In the genomic region with DNA sequence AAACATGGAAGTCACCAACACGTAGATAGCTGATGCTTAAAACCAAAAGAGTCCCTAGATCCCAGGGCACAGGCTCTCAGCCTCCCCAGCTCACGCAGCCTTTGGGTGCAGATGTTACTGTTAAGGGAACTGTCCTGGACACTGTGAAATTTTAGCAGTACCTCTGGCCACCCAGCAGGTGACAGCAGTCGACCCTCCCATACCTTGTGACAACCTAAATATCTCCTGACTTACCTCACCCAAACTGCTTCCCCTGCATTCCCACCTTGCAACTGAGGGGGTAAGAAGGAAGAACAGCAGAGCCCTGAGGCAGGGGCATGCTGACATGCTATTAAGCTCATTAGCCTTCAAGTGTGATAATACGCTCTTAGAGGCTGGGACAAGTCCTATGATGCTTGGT, we compare ENCODE assay signal across 15 mouse cellular contexts. TPM values are rescaled to one million over a fixed set of nuclear protein-coding genes. Genes with fewer than 3 reads are reported as not detected.
A peak's percentile ranks its signal among the peaks of the same experiment; 100 is the strongest.
DNase-seq lines count a peak whose midpoint lies in the region; ATAC-seq and TF ChIP-seq lines count a peak whose summit lies in the region.
"Had no signal": no experiment of that assay in that cellular context is flagged by ENCODE, and none has a peak within 500 bp of the region (broad histone marks: within the 10 kb centered on the region; RNA-seq: fewer than 3 reads in every experiment).

No protein-coding gene starts in this region.

- H3K9me3 ChIP-seq in forebrain, postnatal 0 days (ENCODE audit: low read length): no peaks in the 10 kb centered on the region
- H3K9me3 ChIP-seq in forebrain, embryonic 11.5 days (ENCODE audit: control insufficient read depth, low read length): no peaks in the 10 kb centered on the region
- no peaks in the 10 kb centered on the region for H3K9me3 ChIP-seq in liver, embryonic 14.5 days (ENCODE audit: control insufficient read depth, low read length)
- H3K9me3 ChIP-seq in liver, embryonic 12.5 days (replicated peaks): no peaks in the 10 kb centered on the region
- H3K9me3 ChIP-seq: heart, embryonic 13.5 days had no signal

- no peak overlapping the region for H3K4me3 ChIP-seq in forebrain, postnatal 0 days (ENCODE audit: low read depth, low read length)
- H3K4me3 ChIP-seq in forebrain, embryonic 11.5 days (ENCODE audit: low read depth, low read length): no peak overlapping the region
- no peak overlapping the region for H3K4me3 ChIP-seq in liver, embryonic 14.5 days (ENCODE audit: insufficient read depth in 1 of 2, low read depth in 2 of 2, low read length in 2 of 2)
- H3K4me3 ChIP-seq in liver, embryonic 12.5 days: no peak overlapping the region
- H3K4me3 ChIP-seq: heart, embryonic 13.5 days had no signal

- peak; percentile 46 for TF ChIP-seq CTCF in forebrain, postnatal 0 days (IDR thresholded peaks at IDR 0.05; ENCODE audit: low read depth)
- peak; percentile 45 for TF ChIP-seq CTCF in liver, embryonic 14.5 days (IDR thresholded peaks at IDR 0.05; ENCODE audit: low read depth)

- peaks cover 5% of the 10 kb centered on the region for H3K4me1 ChIP-seq in forebrain, postnatal 0 days (ENCODE audit: insufficient read depth)
- peaks cover 1% of the 10 kb centered on the region; the same call in 1 of the 2 replicates for H3K4me1 ChIP-seq in forebrain, embryonic 11.5 days (replicated peaks; ENCODE audit: control insufficient read depth, insufficient read depth, low read length)
- H3K4me1 ChIP-seq in liver, embryonic 14.5 days (replicated peaks; ENCODE audit: control insufficient read depth in 2 of 2, insufficient read depth in 2 of 2, low read length in 1 of 2): no peaks in the 10 kb centered on the region
- H3K4me1 ChIP-seq in liver, embryonic 12.5 days: peaks cover 14% of the 10 kb centered on the region

- no peak overlapping the region for H3K9ac ChIP-seq in forebrain, postnatal 0 days
- H3K9ac ChIP-seq in forebrain, embryonic 11.5 days (ENCODE audit: low read length): no peak overlapping the region
- no peak overlapping the region for H3K9ac ChIP-seq in liver, embryonic 14.5 days (replicated peaks)
- H3K9ac ChIP-seq in liver, embryonic 12.5 days: no peak overlapping the region

- 54% methylated on average over 4 of the region's 4 CpGs for WGBS in forebrain, postnatal 0 days
- 58% methylated on average over 4 of the region's 4 CpGs for WGBS in forebrain, embryonic 11.5 days
- 50% methylated on average over 4 of the region's 4 CpGs for WGBS in liver, embryonic 14.5 days (ENCODE audit: insufficient replicate concordance)
- WGBS in liver, embryonic 12.5 days (ENCODE audit: insufficient replicate concordance): 48% methylated on average over 4 of the region's 4 CpGs

- DNase-seq in forebrain, postnatal 0 days: no peak
- no peak for DNase-seq in forebrain, embryonic 11.5 days (ENCODE audit: low spot score)
- DNase-seq in liver, embryonic 14.5 days (ENCODE audit: low read depth in 3 of 3, low spot score in 3 of 3): no peak
- peak; percentile 11 for DNase-seq in 416B (ENCODE audit: low read depth)
- peak; percentile 77 for DNase-seq in ZHBTc4 (ENCODE audit: low read depth, low spot score)
- no peak for DNase-seq in adrenal gland, postnatal 25 days
- DNase-seq in spleen, adult 18-20 months: no peak

- no peak for TF ChIP-seq EP300 in liver, embryonic 14.5 days (IDR thresholded peaks at IDR 0.05; ENCODE audit: low read depth)

- no peaks in the 10 kb centered on the region for H3K36me3 ChIP-seq in forebrain, postnatal 0 days (ENCODE audit: insufficient read depth)
- no peaks in the 10 kb centered on the region for H3K36me3 ChIP-seq in forebrain, embryonic 11.5 days (ENCODE audit: control insufficient read depth, insufficient read depth, low read length)
- no peaks in the 10 kb centered on the region for H3K36me3 ChIP-seq in liver, embryonic 14.5 days (replicated peaks; ENCODE audit: control insufficient read depth, insufficient read depth, low read depth)
- H3K36me3 ChIP-seq in liver, embryonic 12.5 days: no peaks in the 10 kb centered on the region
- H3K36me3 ChIP-seq: heart, embryonic 13.5 days had no signal

- no peak for ATAC-seq in forebrain, postnatal 0 days
- ATAC-seq in forebrain, embryonic 11.5 days (replicated peaks; ENCODE audit: low FRiP score): no peak
- ATAC-seq in liver, embryonic 14.5 days (ENCODE audit: insufficient read depth): no peak
- no peak for ATAC-seq in liver, embryonic 12.5 days
- ATAC-seq: inflammation-experienced regulatory T-cells, adult 6 months had no signal

- no peak overlapping the region for H3K27ac ChIP-seq in forebrain, postnatal 0 days (ENCODE audit: low read depth, low read length)
- no peak overlapping the region for H3K27ac ChIP-seq in forebrain, embryonic 11.5 days (ENCODE audit: low read depth, low read length)
- H3K27ac ChIP-seq in liver, embryonic 14.5 days: no peak overlapping the region
- no peak overlapping the region for H3K27ac ChIP-seq in liver, embryonic 12.5 days
- H3K27ac ChIP-seq: heart, embryonic 13.5 days had no signal

- H3K27me3 ChIP-seq in forebrain, postnatal 0 days (ENCODE audit: insufficient read depth, low read length): no peaks in the 10 kb centered on the region
- no peaks in the 10 kb centered on the region for H3K27me3 ChIP-seq in forebrain, embryonic 11.5 days (ENCODE audit: control insufficient read depth, insufficient read depth, low read length)
- H3K27me3 ChIP-seq in liver, embryonic 14.5 days (ENCODE audit: control insufficient read depth, insufficient read depth, low read length): no peaks in the 10 kb centered on the region
- no peaks in the 10 kb centered on the region; the same call in 1 of the 2 replicates for H3K27me3 ChIP-seq in liver, embryonic 12.5 days (replicated peaks)
- H3K27me3 ChIP-seq: heart, embryonic 13.5 days had no signal

- no peak overlapping the region for H3K4me2 ChIP-seq in forebrain, postnatal 0 days (ENCODE audit: low read depth)
- H3K4me2 ChIP-seq in forebrain, embryonic 11.5 days (ENCODE audit: low read depth, low read length, severe bottlenecking): no peak overlapping the region
- H3K4me2 ChIP-seq in liver, embryonic 14.5 days (ENCODE audit: low read depth): no peak overlapping the region
- H3K4me2 ChIP-seq in liver, embryonic 12.5 days: no peak overlapping the region

RNA-seq across cellular contexts. Expression of a gene that starts 1.6 kb away (rescaled TPM):
- total RNA-seq in forebrain, postnatal 0 days (2014; rRNA removed): 0.15 and 0.29 TPM in 2 replicates
- 0.19 TPM in 1 of 2 replicates, not detected in the other for polyA plus RNA-seq in forebrain, postnatal 0 days (2015; fragmentation: Nextera tagmentation; extraction: Ambion mirVana)
- polyA plus RNA-seq in forebrain, embryonic 11.5 days (2014; fragmentation: Nextera tagmentation; extraction: Ambion mirVana): not detected in 2 replicates
- 2.8 and 3.3 TPM in 2 replicates for polyA plus RNA-seq in liver, embryonic 14.5 days (2012; rRNA removed)
- 8.0 and 9.1 TPM in 2 replicates for polyA plus RNA-seq in liver, embryonic 14.5 days (2014; fragmentation: Nextera tagmentation; extraction: Ambion mirVana)
- polyA plus RNA-seq in liver, embryonic 12.5 days (2016; fragmentation: Nextera tagmentation; extraction: Ambion mirVana): 4.4 and 5.8 TPM in 2 replicates
- 0.43 and 1.0 TPM in 2 replicates for total RNA-seq in adrenal gland, postnatal 25 days (2021)
- total RNA-seq: monocyte, adult 5-6 weeks had no signal
- polyA plus RNA-seq: embryonic facial prominence, embryonic 14.5 days; inflammation-experienced regulatory T-cells, adult 6 months; limb, embryonic 14.5 days had no signal

RNA-seq across cellular contexts. Expression of a gene that starts 10.4 kb away (rescaled TPM):
- not detected in 2 replicates for total RNA-seq in forebrain, postnatal 0 days (2014; rRNA removed)
- not detected in 2 replicates for polyA plus RNA-seq in forebrain, postnatal 0 days (2015; fragmentation: Nextera tagmentation; extraction: Ambion mirVana)
- polyA plus RNA-seq in forebrain, embryonic 11.5 days (2014; fragmentation: Nextera tagmentation; extraction: Ambion mirVana): 0.43 TPM in 1 of 2 replicates, not detected in the other
- not detected in 2 replicates for polyA plus RNA-seq in liver, embryonic 14.5 days (2012; rRNA removed)
- not detected in 2 replicates for polyA plus RNA-seq in liver, embryonic 14.5 days (2014; fragmentation: Nextera tagmentation; extraction: Ambion mirVana)
- not detected in 2 replicates for polyA plus RNA-seq in liver, embryonic 12.5 days (2016; fragmentation: Nextera tagmentation; extraction: Ambion mirVana)
- total RNA-seq in adrenal gland, postnatal 25 days (2021): not detected in 2 replicates
- total RNA-seq: monocyte, adult 5-6 weeks had no signal
- polyA plus RNA-seq: embryonic facial prominence, embryonic 14.5 days; heart, embryonic 13.5 days; inflammation-experienced regulatory T-cells, adult 6 months; limb, embryonic 14.5 days; urinary bladder, adult 2 months had no signal

RNA-seq across cellular contexts. Expression of a gene that starts 39.1 kb away (rescaled TPM):
- total RNA-seq in forebrain, postnatal 0 days (2014; rRNA removed): 0.14 and 0.15 TPM in 2 replicates
- polyA plus RNA-seq in forebrain, postnatal 0 days (2015; fragmentation: Nextera tagmentation; extraction: Ambion mirVana): 0.12 and 0.88 TPM in 2 replicates
- not detected in 2 replicates for polyA plus RNA-seq in forebrain, embryonic 11.5 days (2014; fragmentation: Nextera tagmentation; extraction: Ambion mirVana)
- 0.41 and 0.50 TPM in 2 replicates for polyA plus RNA-seq in liver, embryonic 14.5 days (2012; rRNA removed)
- polyA plus RNA-seq in liver, embryonic 14.5 days (2014; fragmentation: Nextera tagmentation; extraction: Ambion mirVana): 0.57 and 0.90 TPM in 2 replicates
- polyA plus RNA-seq in liver, embryonic 12.5 days (2016; fragmentation: Nextera tagmentation; extraction: Ambion mirVana): 0.29 and 0.39 TPM in 2 replicates
- total RNA-seq in adrenal gland, postnatal 25 days (2021): 3.9 and 6.0 TPM in 2 replicates
- total RNA-seq: monocyte, adult 5-6 weeks had no signal
- polyA plus RNA-seq: frontal cortex, adult 2 months; inflammation-experienced regulatory T-cells, adult 6 months had no signal

RNA-seq across cellular contexts. Expression of a gene that starts 52.1 kb away (rescaled TPM):
- 15.5 and 25.3 TPM in 2 replicates for total RNA-seq in forebrain, postnatal 0 days (2014; rRNA removed)
- polyA plus RNA-seq in forebrain, postnatal 0 days (2015; fragmentation: Nextera tagmentation; extraction: Ambion mirVana): 10.3 and 17.6 TPM in 2 replicates
- polyA plus RNA-seq in forebrain, embryonic 11.5 days (2014; fragmentation: Nextera tagmentation; extraction: Ambion mirVana): 1.8 and 2.7 TPM in 2 replicates
- 3.4 and 3.7 TPM in 2 replicates for polyA plus RNA-seq in liver, embryonic 14.5 days (2012; rRNA removed)
- polyA plus RNA-seq in liver, embryonic 14.5 days (2014; fragmentation: Nextera tagmentation; extraction: Ambion mirVana): 4.9 and 5.5 TPM in 2 replicates
- 4.0 and 4.1 TPM in 2 replicates for polyA plus RNA-seq in liver, embryonic 12.5 days (2016; fragmentation: Nextera tagmentation; extraction: Ambion mirVana)
- 5.9 and 6.3 TPM in 2 replicates for total RNA-seq in adrenal gland, postnatal 25 days (2021)
- total RNA-seq: monocyte, adult 5-6 weeks had no signal
- polyA plus RNA-seq: inflammation-experienced regulatory T-cells, adult 6 months had no signal

Comparison
In these comparisons a context has a peak if more than half of its experiments do, and no peak if none do; other contexts are left out.
1. DNase-seq: peak in 416B (single experiment) and ZHBTc4 (single experiment); none in forebrain, postnatal 0 days (single experiment), forebrain, embryonic 11.5 days (single experiment), liver, embryonic 14.5 days (0 of 3), adrenal gland, postnatal 25 days (single experiment) and spleen, adult 18-20 months (0 of 2).